Mouse (Mus musculus) forebrain, embryonic 16.5 days (tissue): ENCODE results near the gene Lingo3. TPM values are rescaled to one million over a fixed set of nuclear protein-coding genes. Genes with fewer than 3 reads are reported as not detected.

ENCODE experiments used
- ATAC-seq: fragments of 200-750 bp; cut with Nextera tagmentation; 2 replicates; pipeline ENCODE4 v1.8.0; 2017; ENCODE audit warnings: mild to moderate bottlenecking, moderate library complexity
- H3K27ac ChIP-seq: fragments of 300-500 bp; sonication (generic); 2 replicates; pipeline ENCODE4 v1.5.1; 2014; ENCODE audit warnings: low read length, control low read depth
- H3K27me3 ChIP-seq: fragments of 300-500 bp; sonication (generic); replicated peaks from 2 replicates; pipeline ENCODE4 v1.6.1; 2014; ENCODE audit warnings: low read length; ENCODE audit not compliant: control insufficient read depth, insufficient read depth
- H3K36me3 ChIP-seq: fragments of 300-500 bp; sonication (generic); 2 replicates; pipeline ENCODE4 v1.6.1; 2014; ENCODE audit not compliant: control insufficient read depth, insufficient read depth
- H3K4me1 ChIP-seq: fragments of 300-500 bp; sonication (generic); replicated peaks from 2 replicates; pipeline ENCODE4 v1.6.1; 2014; ENCODE audit warnings: low read length; ENCODE audit not compliant: control insufficient read depth, insufficient read depth
- H3K4me2 ChIP-seq: fragments of 300-500 bp; sonication (generic); 2 replicates; pipeline ENCODE4 v1.6.1; 2014; ENCODE audit warnings: mild to moderate bottlenecking, low read length, control low read depth
- H3K4me3 ChIP-seq: fragments of 300-500 bp; sonication (generic); replicated peaks from 2 replicates; pipeline ENCODE4 v1.5.1; 2014; ENCODE audit warnings: mild to moderate bottlenecking, low read length, control low read depth
- H3K9ac ChIP-seq: fragments of 300-500 bp; sonication (generic); replicated peaks from 2 replicates; pipeline ENCODE4 v1.6.1; 2014; ENCODE audit warnings: low read depth, low read length, control low read depth
- H3K9me3 ChIP-seq: fragments of 300-500 bp; sonication (generic); 2 replicates; pipeline ENCODE4 v1.6.1; 2016; ENCODE audit warnings: low read length; ENCODE audit not compliant: control insufficient read depth
- WGBS: fragments of 180-500 bp; shearing (Covaris S2); extraction: QIAGEN DNeasy Blood & Tissue Kit; methylation state at CpG from one replicate; pipeline ENCODE4 v1.1.7; 2014; 5-methylcytosine and 5-hydroxymethylcytosine counted together
- polyA plus RNA-seq: library from polyadenylated mRNA; unstranded; fragments of >200 nt; fragmentation: Nextera tagmentation; extraction: Ambion mirVana; gene quantifications from 2 replicates; pipeline ENCODE4 v1.2.1, GENCODE M21; 2015

Gene Lingo3
- polyA plus RNA-seq, 1 experiment from 2014 or later = 9.3 TPM

DNA sequence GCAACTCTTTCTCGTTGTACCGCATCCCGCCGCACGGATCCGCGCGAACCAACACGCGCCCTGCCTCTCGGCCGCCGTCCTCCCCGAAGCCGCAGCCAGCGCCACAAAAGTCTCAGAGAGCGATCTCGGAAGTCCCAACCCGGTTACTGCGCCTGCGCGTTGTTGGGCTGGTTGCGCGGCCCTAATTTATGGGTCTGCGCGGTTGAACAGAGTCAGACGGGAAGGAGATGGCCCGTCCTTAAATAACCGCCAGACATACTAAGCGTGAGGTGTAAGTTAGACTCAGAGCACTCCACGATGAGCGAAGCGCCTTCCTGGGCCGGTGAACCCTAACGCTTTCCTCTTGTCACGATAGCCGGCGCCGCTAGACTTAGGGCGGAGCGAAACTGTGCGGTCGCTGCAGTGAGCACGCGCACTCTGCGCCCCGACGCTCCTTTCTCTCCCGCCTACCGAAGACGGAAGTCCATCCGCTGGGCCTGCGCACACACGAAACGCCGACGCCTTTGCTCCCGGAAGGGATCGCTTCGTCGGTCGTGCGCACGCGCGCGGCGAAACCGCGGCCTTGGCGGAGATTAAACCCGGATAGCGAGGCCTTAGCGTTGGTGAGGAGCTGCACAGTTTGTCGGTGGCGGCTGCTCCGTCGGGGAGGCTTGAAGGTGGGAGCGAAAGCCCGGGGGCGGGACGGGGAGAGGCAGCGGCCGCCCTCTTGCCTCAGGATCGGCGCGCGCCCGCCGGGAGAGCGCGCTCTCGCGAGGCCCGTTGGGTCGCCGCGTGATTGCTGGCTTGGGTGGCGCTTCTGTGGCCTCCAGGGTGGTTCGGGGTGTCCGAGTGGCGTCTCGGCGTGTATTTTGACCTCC is 45.5 kb downstream of the Lingo3 start, which contains the start of the genes Sf3a2 and Plekhj1:
Gene Sf3a2 (plus strand): TSS at position 49 of the 857 bp plus-strand sequence.
Gene Plekhj1 (minus strand): TSS at position 477 of the 857 bp plus-strand sequence.
- H3K27me3 ChIP-seq = no peaks in the 10 kb centered on the region
- peaks cover 21% of the 10 kb centered on the region; the same call in 1 of the 2 replicates for H3K36me3 ChIP-seq
- peak within 1 kb of the TSS; percentile 96 for H3K9ac ChIP-seq
- peak within 1 kb of the TSS; percentile 97 for H3K27ac ChIP-seq
- WGBS = under 1% methylated on average over 100 of the region's 104 CpGs
- H3K9me3 ChIP-seq = no peaks in the 10 kb centered on the region
- peak within 1 kb of the TSS; percentile 92 for H3K4me3 ChIP-seq
- peaks cover 24% of the 10 kb centered on the region for H3K4me1 ChIP-seq
- H3K4me2 ChIP-seq = peak within 1 kb of the TSS; percentile 86
- ATAC-seq = peak; percentile 94

DNA sequence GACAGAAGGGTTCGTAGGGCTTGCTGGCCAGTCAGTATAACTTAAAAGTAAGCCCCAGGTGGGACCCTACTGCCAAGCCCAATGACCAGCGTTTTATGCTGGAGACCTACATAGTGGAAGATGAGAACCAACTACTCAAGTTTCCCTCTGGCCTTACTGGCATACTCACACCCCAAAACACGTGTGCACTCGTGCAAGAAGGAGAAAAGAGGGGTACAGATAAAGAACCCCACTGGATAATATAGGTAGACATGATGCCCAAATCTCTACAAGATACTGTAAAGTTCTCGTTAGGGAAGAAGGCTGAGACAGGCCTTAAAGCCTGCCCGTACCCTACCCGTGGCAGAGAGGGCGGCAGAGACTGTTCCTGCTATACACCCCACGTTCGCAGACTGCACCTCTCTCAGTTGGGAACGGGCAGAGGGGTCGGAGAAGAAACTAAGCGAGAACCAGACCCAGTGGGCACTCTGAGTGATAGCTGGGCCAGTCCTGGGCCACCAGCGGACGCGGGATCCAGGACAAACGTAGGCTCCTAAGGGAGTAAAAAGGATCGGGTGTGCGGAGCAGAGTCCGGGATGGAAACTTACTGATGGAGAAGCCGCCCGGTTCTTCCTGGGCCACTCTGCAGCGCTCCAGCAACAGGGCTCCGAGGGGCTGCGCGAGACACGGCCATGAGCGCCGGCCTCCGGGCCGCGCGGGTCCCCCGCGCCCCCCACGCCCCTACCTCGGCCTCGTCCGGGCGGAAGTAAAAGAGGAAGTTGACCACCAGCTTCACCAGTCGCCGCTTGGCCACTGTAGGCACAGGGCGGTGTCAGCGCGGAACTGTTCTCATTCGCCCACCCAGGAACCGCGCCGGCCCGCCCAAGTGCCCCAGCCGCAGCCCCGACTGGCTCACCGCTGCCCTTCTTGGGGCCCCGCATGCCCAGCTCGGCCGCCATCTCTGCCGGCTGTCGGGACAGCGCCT is 46.4 kb downstream of the Lingo3 start:
- Histone ChIP-seq H3K4me3 (peak overlapping the region; percentile 92), H3K4me2 (peak overlapping the region; percentile 68), H3K27me3 (no peaks in the 10 kb centered on the region), H3K9me3 (no peaks in the 10 kb centered on the region), H3K9ac (peak overlapping the region; percentile 96), H3K4me1 (peaks cover 24% of the 10 kb centered on the region), H3K36me3 (peaks cover 19% of the 10 kb centered on the region; the same call in 1 of the 2 replicates), H3K27ac (peak overlapping the region; percentile 97)
- ATAC-seq = peak; percentile 70
- 2% methylated on average over 55 of the region's 59 CpGs for WGBS

DNA sequence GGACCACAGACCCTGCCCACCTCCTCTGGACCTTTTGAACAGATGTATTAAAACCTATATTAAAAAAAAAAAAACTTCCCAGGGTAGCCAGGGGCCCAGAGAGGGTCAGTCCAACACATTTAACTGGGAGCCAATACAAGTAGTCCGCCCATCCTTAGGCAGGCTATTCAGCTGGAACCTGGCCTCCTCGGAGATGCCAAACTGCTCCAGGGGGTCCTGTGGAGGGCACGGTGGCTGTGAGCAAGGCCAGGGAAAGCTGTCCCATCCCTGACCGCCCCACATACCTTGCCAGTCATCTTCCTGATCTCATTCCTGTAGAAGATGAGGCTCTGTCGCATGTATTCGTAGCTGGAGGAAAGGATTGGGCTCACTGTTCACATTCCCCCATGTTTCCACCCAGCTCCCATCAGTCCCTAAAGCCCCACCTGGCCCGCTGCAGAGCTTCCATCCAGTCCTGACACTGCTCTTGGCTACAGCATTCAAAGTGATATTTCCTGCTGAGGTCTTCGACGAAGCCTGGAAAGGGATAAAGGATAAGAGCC is 47.5 kb downstream of the Lingo3 start:
- Histone ChIP-seq H3K36me3 (peaks cover 16% of the 10 kb centered on the region; the same call in 1 of the 2 replicates), H3K27ac (no peak overlapping the region), H3K9ac (no peak overlapping the region), H3K27me3 (no peaks in the 10 kb centered on the region), H3K9me3 (no peaks in the 10 kb centered on the region), H3K4me2 (peak overlapping the region; percentile 68), H3K4me3 (no peak overlapping the region), H3K4me1 (peaks cover 27% of the 10 kb centered on the region)
- 85% methylated on average over 9 of the region's 9 CpGs for WGBS
- ATAC-seq = no peak

DNA sequence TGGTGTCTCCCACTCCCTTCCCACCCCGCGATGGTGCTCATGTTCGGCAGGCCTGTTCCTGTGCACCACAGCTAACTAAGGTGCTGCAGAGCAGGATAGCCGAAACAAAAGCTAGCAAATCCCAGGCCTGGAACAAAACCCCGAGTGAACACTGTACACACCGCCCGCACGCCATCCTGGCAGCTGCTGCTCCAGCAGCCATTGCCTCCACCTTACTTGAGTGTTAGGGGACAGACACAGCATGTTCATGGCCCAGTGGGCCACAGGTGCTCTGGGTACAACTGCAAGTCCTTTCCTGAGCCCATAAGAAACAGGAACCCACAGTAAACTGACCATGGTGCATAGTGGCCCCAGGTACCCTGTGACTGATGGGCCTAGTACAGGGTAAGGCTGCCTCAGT is 49.1 kb downstream of the Lingo3 start:
- H3K27ac ChIP-seq = no peak overlapping the region
- no peak overlapping the region for H3K4me2 ChIP-seq
- no peaks in the 10 kb centered on the region for H3K27me3 ChIP-seq
- no peak overlapping the region for H3K4me3 ChIP-seq
- no peaks in the 10 kb centered on the region for H3K9me3 ChIP-seq
- ATAC-seq = no peak
- peaks cover 25% of the 10 kb centered on the region for H3K36me3 ChIP-seq
- 89% methylated on average over 8 of the region's 8 CpGs for WGBS
- H3K4me1 ChIP-seq = peaks cover 19% of the 10 kb centered on the region
- no peak overlapping the region for H3K9ac ChIP-seq

DNA sequence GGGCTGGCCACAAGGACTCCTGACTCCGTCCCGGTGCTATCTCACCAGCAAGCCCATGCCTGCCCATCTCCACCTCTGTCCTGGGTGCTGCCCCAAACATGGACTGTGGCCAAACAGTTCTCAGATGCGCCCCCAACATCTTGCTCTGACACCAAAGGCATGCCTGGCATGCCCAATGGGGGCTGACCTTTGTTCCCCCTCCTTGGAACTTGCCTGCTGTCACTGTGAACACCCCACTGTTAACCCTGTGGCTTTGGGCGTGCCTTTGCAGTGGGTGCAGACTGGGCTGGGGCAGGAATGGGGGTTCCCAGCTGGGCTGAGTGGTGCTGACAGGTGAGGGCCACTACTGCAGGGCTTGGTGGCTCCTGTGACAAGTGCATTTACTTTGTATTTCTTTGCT is 50.0 kb downstream of the Lingo3 start:
- peaks cover 33% of the 10 kb centered on the region for H3K36me3 ChIP-seq

DNA sequence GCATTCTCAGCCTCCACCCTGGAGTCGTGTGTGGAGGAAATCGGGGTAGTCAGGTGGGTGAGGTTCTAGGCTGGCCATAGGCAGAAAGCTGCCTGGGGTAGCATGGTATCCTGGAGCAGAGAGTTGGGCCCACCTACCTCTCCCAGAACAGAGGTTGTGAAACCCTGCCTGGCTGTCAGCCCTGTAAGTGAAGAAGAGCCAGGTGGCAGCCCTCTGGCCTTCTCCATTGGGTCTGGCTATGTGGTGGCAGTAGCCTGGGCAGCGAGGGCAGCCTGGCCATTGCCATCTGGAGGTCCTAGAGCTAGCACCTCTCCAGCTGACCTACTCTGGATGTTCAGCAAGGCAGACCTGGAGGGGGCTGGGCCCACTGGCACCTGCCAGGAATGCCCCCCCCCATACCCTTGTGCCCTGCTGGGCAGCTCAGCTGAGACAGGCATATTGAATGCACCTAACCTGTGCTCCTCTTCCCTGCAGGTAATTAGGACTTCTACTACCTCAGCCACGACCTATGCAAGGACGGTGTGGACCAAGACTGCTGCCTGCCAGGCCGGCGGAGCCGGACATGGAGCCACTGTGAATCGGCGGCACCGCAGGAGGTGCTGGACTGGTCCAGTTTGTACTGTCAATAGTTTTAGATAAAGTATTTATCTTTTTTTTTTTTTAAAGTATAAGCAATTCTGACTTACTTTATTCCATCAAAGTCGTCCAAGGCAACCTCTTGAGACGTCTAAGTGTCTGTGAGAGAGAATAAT is 50.6 kb downstream of the Lingo3 start:
- ATAC-seq = no peak
- H3K4me3 ChIP-seq = no peak overlapping the region
- H3K9ac ChIP-seq = no peak overlapping the region
- H3K27me3 ChIP-seq = no peaks in the 10 kb centered on the region
- peaks cover 13% of the 10 kb centered on the region for H3K4me1 ChIP-seq
- peaks cover 37% of the 10 kb centered on the region for H3K36me3 ChIP-seq
- no peak overlapping the region for H3K27ac ChIP-seq
- H3K4me2 ChIP-seq = no peak overlapping the region
- no peaks in the 10 kb centered on the region for H3K9me3 ChIP-seq
- WGBS = 88% methylated on average over 13 of the region's 13 CpGs

More for the DNA sequence above, 50.0 kb downstream of the Lingo3 start:
- H3K4me2 ChIP-seq = no peak overlapping the region
- no peak overlapping the region for H3K9ac ChIP-seq
- no peaks in the 10 kb centered on the region for H3K27me3 ChIP-seq
- H3K4me1 ChIP-seq = peaks cover 13% of the 10 kb centered on the region
- no peak overlapping the region for H3K4me3 ChIP-seq
- H3K9me3 ChIP-seq = no peaks in the 10 kb centered on the region
- no peak overlapping the region for H3K27ac ChIP-seq
- 90% methylated on average over 4 of the region's 4 CpGs for WGBS
- ATAC-seq = no peak

DNA sequence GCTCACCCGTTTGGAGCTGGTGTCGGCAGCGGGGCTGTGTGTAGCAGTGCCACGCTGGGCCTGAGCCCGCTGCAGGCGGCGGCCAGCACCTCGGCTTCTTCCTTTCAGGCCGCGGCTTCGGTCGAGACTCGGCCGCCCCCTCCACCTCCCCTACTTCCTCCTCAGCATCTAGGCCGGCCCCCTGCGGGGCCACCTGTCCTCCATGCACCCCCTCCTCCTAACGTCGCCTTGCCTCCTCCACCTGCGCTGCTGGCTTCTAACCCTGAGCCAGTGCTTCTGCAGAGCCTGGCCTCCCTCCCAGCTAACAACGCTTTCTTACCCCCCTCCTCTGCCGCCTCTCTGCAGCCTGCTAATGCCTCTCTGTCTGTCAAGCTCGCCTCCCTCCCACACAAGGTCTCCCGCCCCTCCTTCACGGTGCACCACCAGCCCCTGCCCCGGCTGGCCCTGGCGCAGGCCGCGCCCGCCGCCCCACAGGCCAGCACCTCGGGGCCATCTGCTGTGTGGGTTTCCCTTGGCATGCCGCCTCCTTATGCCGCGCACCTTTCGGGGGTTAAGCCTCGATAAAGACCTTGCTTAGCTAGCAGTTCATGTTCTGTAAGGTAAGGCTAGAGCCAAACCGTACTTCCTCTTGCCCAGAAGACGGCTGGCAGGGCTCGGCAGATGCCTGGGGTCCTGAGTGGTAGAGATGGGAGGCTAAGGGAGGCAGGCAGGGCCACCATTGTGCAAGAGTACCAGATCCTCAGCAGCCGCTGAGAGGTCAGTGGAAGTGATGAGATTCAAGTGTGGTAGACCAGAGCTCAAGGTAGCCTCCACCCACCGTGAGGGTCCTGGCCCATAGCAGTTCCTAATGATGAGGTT is 51.4 kb downstream of the Lingo3 start:
- WGBS = 71% methylated on average over 41 of the region's 41 CpGs
- H3K4me3 ChIP-seq = no peak overlapping the region
- H3K9me3 ChIP-seq = no peaks in the 10 kb centered on the region
- no peak overlapping the region for H3K9ac ChIP-seq
- H3K36me3 ChIP-seq = peaks cover 44% of the 10 kb centered on the region
- no peak overlapping the region for H3K4me2 ChIP-seq
- 0 out of 2 replicates have a peak overlapping the region, but pooled peaks have one; percentile 14 for H3K27ac ChIP-seq
- peaks cover 13% of the 10 kb centered on the region for H3K4me1 ChIP-seq
- no peak for ATAC-seq
- H3K27me3 ChIP-seq = no peaks in the 10 kb centered on the region
